Mouse (Mus musculus): ENCODE results near the gene Psmd12. TPM values are rescaled to one million over a fixed set of nuclear protein-coding genes. Genes with fewer than 3 reads are reported as not detected.
"Not testable (repeated sequence)": the region's sequence is repeated elsewhere in the genome, so short reads cannot be mapped to it uniquely, and the experiment has no call there.

Gene Psmd12
- total RNA-seq, 2 experiments from 2014 or later: 83.0 to 83.3 TPM

GRCm38 (mm10) chr11:107462478-107462877 is 16.8 kb upstream of the Psmd12 start:
- DNase-seq: no peak

- DNase-seq: no peak
Measured at GRCm38 (mm10) chr11:107463251-107463681, 16.0 kb upstream of the Psmd12 start.

GRCm38 (mm10) chr11:107464141-107464540 is 15.1 kb upstream of the Psmd12 start:
- DNase-seq: no peak

- DNase-seq: no peak
Measured at GRCm38 (mm10) chr11:107465041-107465440, 14.2 kb upstream of the Psmd12 start.

- no peak for DNase-seq
Measured at GRCm38 (mm10) chr11:107465969-107466368, 13.3 kb upstream of the Psmd12 start.

- DNase-seq: no peak
Measured at GRCm38 (mm10) chr11:107466611-107467391, 12.5 kb upstream of the Psmd12 start.

GRCm38 (mm10) chr11:107468252-107469030 is 10.8 kb upstream of the Psmd12 start:
- no peak for DNase-seq

GRCm38 (mm10) chr11:107469031-107469522 is 10.2 kb upstream of the Psmd12 start:
- DNase-seq: peak; percentile 84

GRCm38 (mm10) chr11:107469523-107470371 is 9.5 kb upstream of the Psmd12 start:
- DNase-seq: peak; percentile 76

GRCm38 (mm10) chr11:107470521-107471041 is 8.7 kb upstream of the Psmd12 start, which contains the start of gene Pitpnc1:
TSS of gene Pitpnc1 (minus strand) at chr11:107470699.
- peak; percentile 85 for DNase-seq

- DNase-seq: no peak
Measured at GRCm38 (mm10) chr11:107471071-107471720, 8.1 kb upstream of the Psmd12 start.

GRCm38 (mm10) chr11:107472304-107472703 is 7.0 kb upstream of the Psmd12 start:
- no peak for DNase-seq

GRCm38 (mm10) chr11:107473137-107473820 is 6.0 kb upstream of the Psmd12 start:
- peak; percentile 55 for DNase-seq

GRCm38 (mm10) chr11:107479862-107480203 is 549 bp downstream of the Psmd12 start:
- no peak for DNase-seq

- no peak for DNase-seq
Measured at GRCm38 (mm10) chr11:107484341-107484740, 5.1 kb downstream of the Psmd12 start.

- DNase-seq: no peak
Measured at GRCm38 (mm10) chr11:107502801-107503200, 23.5 kb downstream of the Psmd12 start.

GRCm38 (mm10) chr11:107504364-107504763 is 25.1 kb downstream of the Psmd12 start:
- not testable (repeated sequence) for DNase-seq

GRCm38 (mm10) chr11:107506260-107506659 is 27.0 kb downstream of the Psmd12 start:
- peak; percentile 30 for DNase-seq

- DNase-seq: peak; percentile 14
Measured at GRCm38 (mm10) chr11:107509631-107510338, 30.5 kb downstream of the Psmd12 start.
